Mouse (Mus musculus) MEL (cell line): ENCODE measurements around the gene Ikbke.

Experiments
- CTCF ChIP-seq, 3 experiments: IDR thresholded peaks in 2 of 3; conservative IDR thresholded peaks in 1 of 3; 2 replicates each; pipeline ENCODE4 v1.5.1; 2011 to 2012; ENCODE audit warnings: low read length in 3 of 3, low read depth in 2 of 3, mild to moderate bottlenecking in 2 of 3, improper control_type of control experiment in 1 of 3, inconsistent platforms in 1 of 3, mixed read lengths in 1 of 3, moderate library complexity in 1 of 3; ENCODE audit not compliant: control insufficient read depth in 1 of 3, insufficient read depth in 1 of 3, poor library complexity in 1 of 3, severe bottlenecking in 1 of 3
- EP300 ChIP-seq, 2 experiments: IDR thresholded peaks; 2 replicates each; pipeline ENCODE4 v1.6.1; 2011; ENCODE audit warnings: improper control_type of control experiment in 2 of 2, low read length in 2 of 2, low read depth in 1 of 2, mild to moderate bottlenecking in 1 of 2
- GABPA ChIP-seq: IDR thresholded peaks from 2 replicates; pipeline ENCODE4 v1.6.1; 2012; ENCODE audit warnings: low read depth, mild to moderate bottlenecking, inconsistent platforms, low read length, improper control_type of control experiment, moderate library complexity
- POLR2A ChIP-seq, 2 experiments: IDR thresholded peaks; 2 replicates each; pipeline ENCODE4 v1.6.1; 2011 to 2012; ENCODE audit warnings: low read length in 2 of 2, mild to moderate bottlenecking in 2 of 2, control low read depth in 1 of 2, improper control_type of control experiment in 1 of 2, low read depth in 1 of 2, moderate library complexity in 1 of 2; ENCODE audit not compliant: control insufficient read depth in 1 of 2, insufficient read depth in 1 of 2, poor library complexity in 1 of 2
- ZC3H11A ChIP-seq: IDR thresholded peaks from 2 replicates; pipeline ENCODE4 v1.6.1; 2012; ENCODE audit warnings: low read depth, mild to moderate bottlenecking, inconsistent platforms, low read length, improper control_type of control experiment

DNA sequence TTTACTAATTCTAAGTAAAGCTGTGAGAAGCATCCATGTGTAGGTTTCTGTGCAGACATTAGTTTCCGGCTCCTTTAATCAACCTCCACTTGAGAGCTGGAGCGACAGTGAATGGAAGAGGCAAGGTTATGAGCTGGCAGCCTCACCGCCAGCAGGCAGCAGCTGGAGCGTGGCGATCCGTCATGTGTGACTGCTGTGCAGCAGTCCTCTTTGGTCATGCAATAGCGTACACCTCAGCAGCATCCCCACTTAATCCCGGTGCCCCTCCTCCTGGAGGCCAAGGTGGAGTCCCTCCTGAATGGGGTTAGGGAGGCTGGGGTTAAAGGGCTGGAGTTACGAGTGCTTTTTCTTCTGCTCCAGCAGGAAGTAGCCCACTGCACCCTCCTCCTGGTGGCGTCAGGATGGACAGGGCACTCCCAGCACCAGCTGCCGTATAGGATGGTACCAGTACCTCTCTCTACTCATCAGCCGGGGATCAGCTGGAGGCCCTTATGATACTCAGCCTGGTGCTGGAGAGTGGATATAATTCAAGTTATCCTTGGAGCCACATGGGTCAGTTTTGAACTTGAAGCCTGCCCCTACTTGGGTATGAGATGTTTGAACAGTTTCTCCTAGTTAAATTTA is 54.4 kb downstream of the Ikbke start:
- TF ChIP-seq POLR2A (IDR thresholded peaks at IDR 0.05; ENCODE audit: control insufficient read depth in 1 of 2, insufficient read depth in 1 of 2, low read depth in 1 of 2, low read length in 2 of 2, poor library complexity in 1 of 2) (no peak), ZC3H11A (no peak), CTCF (IDR thresholded peaks at IDR 0.05 in 2 of 3, conservative IDR thresholded peaks at IDR 0.05 in 1 of 3; ENCODE audit: control insufficient read depth in 1 of 3, insufficient read depth in 1 of 3, low read depth in 2 of 3, low read length in 3 of 3, poor library complexity in 1 of 3, severe bottlenecking in 1 of 3) (no peak), EP300 (IDR thresholded peaks at IDR 0.05; ENCODE audit: low read depth in 1 of 2, low read length in 2 of 2) (no peak), GABPA (no peak)
